Mouse (Mus musculus) intestine, postnatal 0 days (tissue): ENCODE results near the gene Bex2. TPM values are rescaled to one million over a fixed set of nuclear protein-coding genes. Genes with fewer than 3 reads are reported as not detected.
"Not testable (repeated sequence)": the region's sequence is repeated elsewhere in the genome, so short reads cannot be mapped to it uniquely, and the experiment has no call there.

Experiments used
- ATAC-seq: fragments of 200-750 bp; cut with Nextera tagmentation; 2 replicates; pipeline ENCODE4 v1.8.0; 2017; ENCODE audit warnings: mild to moderate bottlenecking, moderate TSS enrichment, moderate library complexity
- H3K27ac ChIP-seq: fragments of 300-500 bp; sonication (generic); 2 replicates; pipeline ENCODE4 v1.5.1; 2014; ENCODE audit warnings: mild to moderate bottlenecking, low read depth, low read length, moderate library complexity
- H3K27me3 ChIP-seq: fragments of 300-500 bp; sonication (generic); replicated peaks from 2 replicates; pipeline ENCODE4 v1.6.1; 2014; ENCODE audit warnings: low read length, mixed read lengths; ENCODE audit not compliant: control insufficient read depth, insufficient read depth
- H3K36me3 ChIP-seq: fragments of 300-500 bp; sonication (generic); 2 replicates; pipeline ENCODE4 v1.6.1; 2014; ENCODE audit warnings: mild to moderate bottlenecking, moderate library complexity; ENCODE audit not compliant: control insufficient read depth, insufficient read depth
- H3K4me1 ChIP-seq: fragments of 300-500 bp; sonication (generic); replicated peaks from 2 replicates; pipeline ENCODE4 v1.6.1; 2014; ENCODE audit warnings: antibody characterized with exemption, low read length, mixed read lengths; ENCODE audit not compliant: control insufficient read depth, insufficient read depth
- H3K4me2 ChIP-seq: fragments of 300-500 bp; sonication (generic); replicated peaks from 2 replicates; pipeline ENCODE4 v1.6.1; 2014; ENCODE audit warnings: low read depth, mild to moderate bottlenecking, moderate library complexity
- H3K4me3 ChIP-seq: fragments of 300-500 bp; sonication (generic); 2 replicates; pipeline ENCODE4 v1.5.1; 2014; ENCODE audit warnings: low read depth, low read length
- H3K9ac ChIP-seq: fragments of 300-500 bp; sonication (generic); 2 replicates; pipeline ENCODE4 v1.6.1; 2014; ENCODE audit warnings: mild to moderate bottlenecking, low read depth, low read length
- H3K9me3 ChIP-seq: fragments of 300-500 bp; sonication (generic); 2 replicates; pipeline ENCODE4 v1.6.1; 2016; ENCODE audit warnings: mixed run types; ENCODE audit not compliant: control insufficient read depth
- CTCF ChIP-seq: sonication (generic); IDR thresholded peaks from 2 replicates; pipeline ENCODE4 v1.5.1; 2016; ENCODE audit warnings: low read depth, mild to moderate bottlenecking, control low read depth, antibody characterized with exemption, moderate library complexity
- WGBS: fragments of 180-500 bp; shearing (Covaris S2); extraction: QIAGEN DNeasy Blood & Tissue Kit; methylation state at CpG from one replicate; pipeline ENCODE4 v1.1.7; 2014; 5-methylcytosine and 5-hydroxymethylcytosine counted together
- polyA plus RNA-seq: library from polyadenylated mRNA; unstranded; fragments of >200 nt; fragmentation: Nextera tagmentation; extraction: Ambion mirVana; gene quantifications from 2 replicates; pipeline ENCODE4 v1.2.1, GENCODE M21; 2015

Gene Bex2
- polyA plus RNA-seq, 1 experiment from 2014 or later: 58.5 TPM

DNA sequence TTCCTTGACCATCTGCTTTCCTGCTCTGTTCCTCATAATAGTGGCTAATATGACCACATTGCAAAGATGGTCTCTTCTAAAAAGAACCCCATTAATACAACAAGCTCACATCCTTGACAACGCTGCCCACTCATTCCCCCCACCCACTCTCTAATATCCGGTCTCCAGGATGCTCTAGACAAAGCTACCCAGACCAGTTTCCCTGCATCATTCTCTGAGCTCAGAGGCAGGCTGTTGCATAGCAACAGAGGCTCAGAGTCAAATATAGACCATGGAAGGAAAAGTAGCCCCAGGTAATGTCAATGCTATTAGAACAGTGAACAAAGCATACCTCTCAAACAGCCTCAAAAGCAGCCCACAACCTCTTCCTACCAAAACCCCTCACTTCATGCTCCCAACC is 26.4 kb upstream of the Bex2 start:
- no peaks in the 10 kb centered on the region for H3K27me3 ChIP-seq
- no peaks in the 10 kb centered on the region for H3K9me3 ChIP-seq
- 23% methylated on average over 2 of the region's 2 CpGs for WGBS
- no peak for ATAC-seq
- H3K36me3 ChIP-seq: no peaks in the 10 kb centered on the region
- no peak for TF ChIP-seq CTCF
- no peak overlapping the region for H3K4me2 ChIP-seq
- no peak overlapping the region for H3K27ac ChIP-seq
- no peak overlapping the region for H3K9ac ChIP-seq
- no peaks in the 10 kb centered on the region for H3K4me1 ChIP-seq
- no peak overlapping the region for H3K4me3 ChIP-seq

DNA sequence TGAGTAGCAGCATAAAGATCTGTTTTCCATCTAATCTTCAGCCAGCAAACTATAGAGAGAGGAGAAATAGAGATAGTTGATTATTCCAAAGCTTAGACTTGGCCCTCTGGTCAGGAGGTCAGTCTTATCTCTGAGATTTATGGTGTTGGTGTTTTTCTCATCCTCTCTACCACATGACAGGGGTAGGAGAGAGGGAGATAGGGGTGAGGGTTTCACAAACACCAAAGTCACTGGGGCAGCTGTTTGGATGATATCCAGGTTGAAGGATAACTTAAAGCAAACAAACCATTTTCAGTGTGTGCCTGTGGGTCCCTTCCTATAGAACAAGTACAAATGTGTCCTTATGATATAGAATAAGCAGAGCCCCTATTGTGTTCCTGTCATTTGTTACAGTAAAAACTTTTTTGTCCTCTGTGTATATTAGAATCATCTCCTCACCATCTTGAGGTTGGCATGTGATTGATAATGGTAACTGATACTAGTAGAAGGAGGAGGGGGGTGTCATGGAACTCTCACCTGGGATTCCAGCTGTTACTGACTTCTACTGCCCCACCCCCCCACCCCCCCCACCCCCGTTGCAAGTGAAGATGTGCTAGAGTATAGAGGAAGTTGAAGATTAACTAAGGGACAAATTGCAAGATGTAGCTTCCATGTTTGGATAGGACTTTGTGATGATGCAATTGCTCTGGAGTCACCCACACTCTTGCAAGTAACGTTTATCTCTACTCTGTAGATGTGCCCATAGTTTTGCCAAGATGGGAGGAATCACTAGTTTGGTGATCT is 24.7 kb upstream of the Bex2 start:
- no peak for TF ChIP-seq CTCF
- no peak for ATAC-seq
- 17% methylated on average over 2 of the region's 2 CpGs for WGBS

DNA sequence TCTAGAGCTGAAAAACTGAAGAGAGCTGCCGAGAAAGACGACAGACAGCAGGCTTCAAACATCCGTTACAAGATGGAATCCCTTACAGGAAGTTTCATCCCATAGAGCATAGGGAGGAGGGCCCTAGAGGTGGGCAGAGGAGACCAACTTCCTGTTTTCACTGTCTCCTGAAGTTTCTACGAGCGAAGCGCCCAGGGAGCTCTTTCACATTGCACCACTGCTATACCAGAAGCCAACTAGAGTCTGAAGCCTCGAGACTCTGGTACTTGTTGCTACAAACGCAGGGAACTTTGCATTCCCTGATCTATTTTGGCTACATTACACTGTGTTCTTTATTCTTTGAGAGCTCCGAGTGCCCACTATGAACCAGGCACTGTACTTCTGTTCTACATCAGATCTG is 17.1 kb upstream of the Bex2 start, which contains the start of gene Nxf3:
Gene Nxf3, minus strand, starts transcription at position 101 of the 400 bp plus-strand sequence.
- ATAC-seq: no peak
- WGBS: 83% methylated on average over 9 of the region's 9 CpGs
- Histone ChIP-seq H3K9ac (no peak within 1 kb of the TSS), H3K9me3 (no peaks in the 10 kb centered on the region), H3K36me3 (no peaks in the 10 kb centered on the region), H3K4me1 (no peaks in the 10 kb centered on the region), H3K27me3 (no peaks in the 10 kb centered on the region), H3K4me2 (no peak within 1 kb of the TSS), H3K4me3 (no peak within 1 kb of the TSS), H3K27ac (no peak within 1 kb of the TSS)
- no peak for TF ChIP-seq CTCF

More for the DNA sequence above, 24.7 kb upstream of the Bex2 start:
- no peak overlapping the region for H3K27ac ChIP-seq
- no peaks in the 10 kb centered on the region for H3K27me3 ChIP-seq
- H3K36me3 ChIP-seq: no peaks in the 10 kb centered on the region
- no peak overlapping the region for H3K9ac ChIP-seq
- no peaks in the 10 kb centered on the region for H3K4me1 ChIP-seq
- no peaks in the 10 kb centered on the region for H3K9me3 ChIP-seq
- no peak overlapping the region for H3K4me2 ChIP-seq
- H3K4me3 ChIP-seq: no peak overlapping the region

DNA sequence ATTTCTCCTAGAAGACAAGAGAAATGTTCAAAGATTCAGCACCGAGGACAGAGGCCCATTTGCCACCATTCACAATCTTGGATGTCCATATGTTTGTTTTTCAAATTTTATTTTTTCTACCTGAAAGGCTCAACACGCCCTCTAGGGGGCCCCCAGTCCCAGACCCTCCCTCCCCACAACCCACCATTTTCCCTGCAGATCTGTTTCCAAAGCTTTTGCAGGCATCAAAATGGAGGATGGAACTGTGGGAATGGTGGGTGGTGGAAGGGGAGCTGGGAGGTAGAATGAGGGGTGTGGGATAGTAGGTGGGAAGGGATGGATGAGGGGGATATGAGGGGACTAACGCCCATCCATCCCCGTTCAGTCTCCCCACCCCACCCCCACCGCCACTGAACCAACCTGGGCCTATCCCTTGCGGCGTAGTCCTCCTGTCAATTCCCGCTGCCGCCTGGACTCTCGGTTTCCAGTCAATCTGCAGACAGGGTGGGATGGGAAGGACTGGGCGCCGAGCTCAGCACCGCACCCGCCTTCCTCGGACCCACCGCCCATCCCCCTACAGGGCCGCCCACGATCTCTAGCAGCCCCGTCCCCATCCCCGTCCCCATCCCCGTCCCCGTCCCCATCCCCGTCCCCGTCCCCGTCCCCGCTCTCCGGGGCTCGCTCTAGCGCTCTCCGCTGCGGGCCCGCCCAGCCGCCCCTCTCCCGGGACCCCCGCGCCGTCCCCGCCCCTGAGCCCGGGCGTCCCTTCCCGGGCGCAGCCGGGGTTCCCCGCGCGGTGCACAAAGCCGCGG is 640 bp downstream of the Bex2 start:
- H3K9ac ChIP-seq, H3K9me3 ChIP-seq, H3K36me3 ChIP-seq, H3K27me3 ChIP-seq, H3K4me1 ChIP-seq, H3K27ac ChIP-seq: not testable (repeated sequence)
- peak overlapping the region; percentile 51 for H3K4me2 ChIP-seq
- 0 out of 2 replicates have a peak, but pooled peaks have one; percentile 28 for ATAC-seq
- TF ChIP-seq CTCF: 0 out of 2 replicates have a peak, but pooled peaks have one; percentile 7
- WGBS: 26% methylated on average over 17 of the region's 48 CpGs
- H3K4me3 ChIP-seq: 0 out of 2 replicates have a peak overlapping the region, but pooled peaks have one; percentile 5

DNA sequence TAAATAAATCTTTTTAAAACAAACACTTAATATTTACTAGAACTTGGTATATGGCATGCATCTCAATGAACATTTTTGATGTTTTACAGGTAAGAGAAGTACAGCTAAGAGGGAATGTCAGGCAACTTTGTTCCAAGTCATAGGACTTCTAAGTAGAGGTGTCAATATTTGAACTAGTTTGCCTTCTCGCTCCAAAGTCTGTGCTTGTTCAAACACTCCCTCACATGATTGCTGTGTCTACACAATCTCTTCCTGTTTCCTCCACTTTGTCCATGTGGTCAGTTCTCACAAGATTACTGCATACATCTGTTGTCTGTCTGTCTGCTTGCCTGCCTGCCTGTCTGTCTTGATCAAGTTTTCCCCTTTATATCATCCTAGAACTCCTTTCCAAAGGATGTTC is 7.3 kb downstream of the Bex2 start:
- no peak for ATAC-seq
- Histone ChIP-seq H3K27me3 (no peaks in the 10 kb centered on the region), H3K4me3 (no peak overlapping the region), H3K4me1 (no peaks in the 10 kb centered on the region), H3K4me2 (no peak overlapping the region), H3K36me3 (no peaks in the 10 kb centered on the region), H3K27ac (no peak overlapping the region), H3K9me3 (no peaks in the 10 kb centered on the region), H3K9ac (no peak overlapping the region)
- no peak for TF ChIP-seq CTCF
- 37% methylated on average over 1 of the region's 1 CpGs for WGBS

DNA sequence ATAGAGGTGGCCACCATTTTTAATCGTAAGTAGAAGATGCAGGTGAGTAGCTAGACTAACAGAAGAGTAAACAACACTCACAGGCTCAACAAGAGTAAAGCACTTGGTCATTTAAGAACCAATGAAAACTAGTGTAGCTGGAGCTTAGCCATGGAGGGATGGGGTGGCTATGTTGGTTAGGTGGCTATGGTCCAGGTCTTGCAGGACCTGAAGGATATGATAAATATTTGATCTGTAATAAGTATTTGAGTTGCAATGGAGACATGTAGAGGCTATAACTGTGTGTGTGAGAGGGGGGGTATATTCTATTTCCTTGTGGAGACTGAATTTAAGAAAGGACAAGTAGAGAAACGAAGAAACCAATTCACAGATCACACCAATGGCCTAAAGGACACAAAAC is 16.8 kb downstream of the Bex2 start:
- no peak overlapping the region for H3K4me2 ChIP-seq
- ATAC-seq: no peak
- no peaks in the 10 kb centered on the region for H3K36me3 ChIP-seq
- no peaks in the 10 kb centered on the region for H3K27me3 ChIP-seq
- no peak overlapping the region for H3K4me3 ChIP-seq
- no peak overlapping the region for H3K27ac ChIP-seq
- H3K9me3 ChIP-seq: no peaks in the 10 kb centered on the region
- H3K4me1 ChIP-seq: no peaks in the 10 kb centered on the region
- no peak overlapping the region for H3K9ac ChIP-seq
- no peak for TF ChIP-seq CTCF
- 74% methylated on average over 2 of the region's 2 CpGs for WGBS
